Mouse (Mus musculus): ENCODE data around the gene Grik4.

- TF ChIP-seq POLR2A (IDR thresholded peaks at IDR 0.05; ENCODE audit: low read depth, low read length) (no peak), CTCF (IDR thresholded peaks at IDR 0.05; ENCODE audit: borderline replicate concordance, insufficient read depth, low read length) (no peak)
Measured at GRCm38 (mm10) chr9:42548981-42549380, 395.3 kb downstream of the Grik4 start.

Measured in embryonic fibroblast, embryonic 13.5 days (primary cell).